Mouse (Mus musculus): Measurements from ENCODE around the gene Ap3b1. TPM values are rescaled to one million over a fixed set of nuclear protein-coding genes. Genes with fewer than 3 reads are reported as not detected.

The Ap3b1 gene
- polyA plus RNA-seq, 1 experiment from 2014 or later: 41.3 TPM

- Histone ChIP-seq H3K4me1 (replicated peaks; ENCODE audit: control insufficient read depth, insufficient read depth, low read length) (no peaks in the 10 kb centered on the region), H3K9me3 (ENCODE audit: control insufficient read depth, low read length) (no peaks in the 10 kb centered on the region), H3K4me3 (ENCODE audit: low read depth, low read length) (no peak overlapping the region), H3K4me2 (ENCODE audit: low read depth, low read length, severe bottlenecking) (no peak overlapping the region), H3K27me3 (ENCODE audit: control insufficient read depth, insufficient read depth, low read length) (no peaks in the 10 kb centered on the region), H3K36me3 (ENCODE audit: control insufficient read depth, insufficient read depth, low read length) (no peaks in the 10 kb centered on the region), H3K27ac (ENCODE audit: low read depth, low read length) (no peak overlapping the region), H3K9ac (ENCODE audit: low read length) (no peak overlapping the region)
- DNase-seq (ENCODE audit: low spot score) (no peak), ATAC-seq (replicated peaks; ENCODE audit: low FRiP score) (no peak)
- WGBS: 94% methylated on average over 4 of the region's 4 CpGs
Observed at GRCm38 (mm10) chr13:94518176-94518575, 159.4 kb downstream of the Ap3b1 start.

GRCm38 (mm10) chr13:94519276-94519675 lies 160.5 kb downstream of the Ap3b1 start:
- no peak for ATAC-seq (replicated peaks; ENCODE audit: low FRiP score)
- H3K27me3 ChIP-seq (ENCODE audit: control insufficient read depth, insufficient read depth, low read length): no peaks in the 10 kb centered on the region

GRCm38 (mm10) chr13:94523213-94523612 lies 164.5 kb downstream of the Ap3b1 start:
- H3K4me2 ChIP-seq (ENCODE audit: low read depth, low read length, severe bottlenecking): no peak overlapping the region
- H3K4me3 ChIP-seq (ENCODE audit: low read depth, low read length): no peak overlapping the region
- no peak for ATAC-seq (replicated peaks; ENCODE audit: low FRiP score)
- DNase-seq (ENCODE audit: low spot score): no peak
- WGBS: 79% methylated on average over 5 of the region's 5 CpGs
- no peaks in the 10 kb centered on the region for H3K4me1 ChIP-seq (replicated peaks; ENCODE audit: control insufficient read depth, insufficient read depth, low read length)
- no peak overlapping the region for H3K9ac ChIP-seq (ENCODE audit: low read length)
- H3K27me3 ChIP-seq (ENCODE audit: control insufficient read depth, insufficient read depth, low read length): no peaks in the 10 kb centered on the region
- no peaks in the 10 kb centered on the region for H3K9me3 ChIP-seq (ENCODE audit: control insufficient read depth, low read length)
- H3K36me3 ChIP-seq (ENCODE audit: control insufficient read depth, insufficient read depth, low read length): no peaks in the 10 kb centered on the region
- no peak overlapping the region for H3K27ac ChIP-seq (ENCODE audit: low read depth, low read length)

More at GRCm38 (mm10) chr13:94519276-94519675, 160.5 kb downstream of the Ap3b1 start:
- Histone ChIP-seq H3K4me2 (ENCODE audit: low read depth, low read length, severe bottlenecking) (no peak overlapping the region), H3K9me3 (ENCODE audit: control insufficient read depth, low read length) (no peaks in the 10 kb centered on the region), H3K27ac (ENCODE audit: low read depth, low read length) (no peak overlapping the region), H3K36me3 (ENCODE audit: control insufficient read depth, insufficient read depth, low read length) (no peaks in the 10 kb centered on the region), H3K4me3 (ENCODE audit: low read depth, low read length) (no peak overlapping the region), H3K4me1 (replicated peaks; ENCODE audit: control insufficient read depth, insufficient read depth, low read length) (no peaks in the 10 kb centered on the region), H3K9ac (ENCODE audit: low read length) (no peak overlapping the region)
- DNase-seq (ENCODE audit: low spot score): no peak
- WGBS: 83% methylated on average over 8 of the region's 8 CpGs

GRCm38 (mm10) chr13:94524669-94525238 lies 166.0 kb downstream of the Ap3b1 start:
- no peaks in the 10 kb centered on the region for H3K9me3 ChIP-seq (ENCODE audit: control insufficient read depth, low read length)
- H3K9ac ChIP-seq (ENCODE audit: low read length): no peak overlapping the region
- H3K4me2 ChIP-seq (ENCODE audit: low read depth, low read length, severe bottlenecking): no peak overlapping the region
- H3K4me3 ChIP-seq (ENCODE audit: low read depth, low read length): no peak overlapping the region
- 87% methylated on average over 7 of the region's 7 CpGs for WGBS
- H3K27me3 ChIP-seq (ENCODE audit: control insufficient read depth, insufficient read depth, low read length): no peaks in the 10 kb centered on the region
- ATAC-seq (replicated peaks; ENCODE audit: low FRiP score): no peak
- H3K4me1 ChIP-seq (replicated peaks; ENCODE audit: control insufficient read depth, insufficient read depth, low read length): no peaks in the 10 kb centered on the region
- no peaks in the 10 kb centered on the region for H3K36me3 ChIP-seq (ENCODE audit: control insufficient read depth, insufficient read depth, low read length)
- H3K27ac ChIP-seq (ENCODE audit: low read depth, low read length): no peak overlapping the region
- DNase-seq (ENCODE audit: low spot score): no peak

- 93% methylated on average over 5 of the region's 5 CpGs for WGBS
- H3K27ac ChIP-seq (ENCODE audit: low read depth, low read length): no peak overlapping the region
- no peaks in the 10 kb centered on the region for H3K36me3 ChIP-seq (ENCODE audit: control insufficient read depth, insufficient read depth, low read length)
- DNase-seq (ENCODE audit: low spot score) (no peak), ATAC-seq (replicated peaks; ENCODE audit: low FRiP score) (no peak)
- H3K4me1 ChIP-seq (replicated peaks; ENCODE audit: control insufficient read depth, insufficient read depth, low read length): no peaks in the 10 kb centered on the region
- H3K9ac ChIP-seq (ENCODE audit: low read length): no peak overlapping the region
- no peak overlapping the region for H3K4me2 ChIP-seq (ENCODE audit: low read depth, low read length, severe bottlenecking)
- H3K9me3 ChIP-seq (ENCODE audit: control insufficient read depth, low read length): no peaks in the 10 kb centered on the region
- H3K27me3 ChIP-seq (ENCODE audit: control insufficient read depth, insufficient read depth, low read length): no peaks in the 10 kb centered on the region
- no peak overlapping the region for H3K4me3 ChIP-seq (ENCODE audit: low read depth, low read length)
Observed at GRCm38 (mm10) chr13:94529138-94529537, 170.4 kb downstream of the Ap3b1 start.

- WGBS: 91% methylated on average over 8 of the region's 8 CpGs
- H3K36me3 ChIP-seq (ENCODE audit: control insufficient read depth, insufficient read depth, low read length): no peaks in the 10 kb centered on the region
- no peaks in the 10 kb centered on the region for H3K4me1 ChIP-seq (replicated peaks; ENCODE audit: control insufficient read depth, insufficient read depth, low read length)
- H3K9ac ChIP-seq (ENCODE audit: low read length): no peak overlapping the region
- no peak overlapping the region for H3K27ac ChIP-seq (ENCODE audit: low read depth, low read length)
- H3K27me3 ChIP-seq (ENCODE audit: control insufficient read depth, insufficient read depth, low read length): no peaks in the 10 kb centered on the region
- no peaks in the 10 kb centered on the region for H3K9me3 ChIP-seq (ENCODE audit: control insufficient read depth, low read length)
- ATAC-seq (replicated peaks; ENCODE audit: low FRiP score) (no peak), DNase-seq (ENCODE audit: low spot score) (no peak)
- no peak overlapping the region for H3K4me2 ChIP-seq (ENCODE audit: low read depth, low read length, severe bottlenecking)
- no peak overlapping the region for H3K4me3 ChIP-seq (ENCODE audit: low read depth, low read length)
Observed at GRCm38 (mm10) chr13:94533516-94533915, 174.8 kb downstream of the Ap3b1 start.

- H3K36me3 ChIP-seq (ENCODE audit: control insufficient read depth, insufficient read depth, low read length): no peaks in the 10 kb centered on the region; the same call in 1 of the 2 replicates
- WGBS: 92% methylated on average over 4 of the region's 4 CpGs
- H3K27me3 ChIP-seq (ENCODE audit: control insufficient read depth, insufficient read depth, low read length): no peaks in the 10 kb centered on the region; the same call in 1 of the 2 replicates
- H3K27ac ChIP-seq (ENCODE audit: low read depth, low read length): no peak overlapping the region
- H3K9me3 ChIP-seq (ENCODE audit: control insufficient read depth, low read length): no peaks in the 10 kb centered on the region
- H3K9ac ChIP-seq (ENCODE audit: low read length): no peak overlapping the region
- ATAC-seq (replicated peaks; ENCODE audit: low FRiP score) (no peak), DNase-seq (ENCODE audit: low spot score) (no peak)
- no peak overlapping the region for H3K4me2 ChIP-seq (ENCODE audit: low read depth, low read length, severe bottlenecking)
- H3K4me3 ChIP-seq (ENCODE audit: low read depth, low read length): no peak overlapping the region
- no peaks in the 10 kb centered on the region for H3K4me1 ChIP-seq (replicated peaks; ENCODE audit: control insufficient read depth, insufficient read depth, low read length)
Observed at GRCm38 (mm10) chr13:94537336-94537735, 178.6 kb downstream of the Ap3b1 start.

GRCm38 (mm10) chr13:94539851-94540646 lies 181.3 kb downstream of the Ap3b1 start:
- no peaks in the 10 kb centered on the region for H3K4me1 ChIP-seq (replicated peaks; ENCODE audit: control insufficient read depth, insufficient read depth, low read length)
- DNase-seq (ENCODE audit: low spot score): no peak
- WGBS: 91% methylated on average over 10 of the region's 10 CpGs
- H3K27me3 ChIP-seq (ENCODE audit: control insufficient read depth, insufficient read depth, low read length): peaks cover 7% of the 10 kb centered on the region; the same call in 1 of the 2 replicates
- H3K4me2 ChIP-seq (ENCODE audit: low read depth, low read length, severe bottlenecking): no peak overlapping the region
- no peak for ATAC-seq (replicated peaks; ENCODE audit: low FRiP score)
- no peak overlapping the region for H3K4me3 ChIP-seq (ENCODE audit: low read depth, low read length)
- H3K9ac ChIP-seq (ENCODE audit: low read length): no peak overlapping the region
- no peaks in the 10 kb centered on the region; the same call in 1 of the 2 replicates for H3K36me3 ChIP-seq (ENCODE audit: control insufficient read depth, insufficient read depth, low read length)
- no peaks in the 10 kb centered on the region for H3K9me3 ChIP-seq (ENCODE audit: control insufficient read depth, low read length)
- H3K27ac ChIP-seq (ENCODE audit: low read depth, low read length): no peak overlapping the region
